Mouse (Mus musculus): ENCODE data around the gene Creb3l2.

Gene Creb3l2

GRCm38 (mm10) chr6:37441251-37442011, 515 bp downstream of the Creb3l2 start:
- no peak for DNase-seq (ENCODE audit: low spot score)

- DNase-seq (ENCODE audit: low spot score), result no peak
These were observed 1.3 kb downstream of the Creb3l2 start for GRCm38 (mm10) chr6:37440491-37441250.

- no peak for DNase-seq (ENCODE audit: low spot score)
These were observed 2.1 kb downstream of the Creb3l2 start for GRCm38 (mm10) chr6:37439676-37440490.

- no peak for DNase-seq (ENCODE audit: low spot score)
These were observed 3.4 kb downstream of the Creb3l2 start for GRCm38 (mm10) chr6:37438510-37438909.

GRCm38 (mm10) chr6:37437086-37437485, 4.9 kb downstream of the Creb3l2 start:
- DNase-seq (ENCODE audit: low spot score), result no peak

- no peak for DNase-seq (ENCODE audit: low spot score)
These were observed 6.6 kb downstream of the Creb3l2 start for GRCm38 (mm10) chr6:37435391-37435790.

GRCm38 (mm10) chr6:37429849-37430470, 12.0 kb downstream of the Creb3l2 start:
- no peak for DNase-seq (ENCODE audit: low spot score)

GRCm38 (mm10) chr6:37428947-37429346, 13.0 kb downstream of the Creb3l2 start:
- no peak for DNase-seq (ENCODE audit: low spot score)

GRCm38 (mm10) chr6:37428044-37428443, 13.9 kb downstream of the Creb3l2 start:
- DNase-seq (ENCODE audit: low spot score), result no peak

- no peak for DNase-seq (ENCODE audit: low spot score)
These were observed 15.3 kb downstream of the Creb3l2 start for GRCm38 (mm10) chr6:37426615-37427014.

GRCm38 (mm10) chr6:37425833-37426232, 16.1 kb downstream of the Creb3l2 start:
- DNase-seq (ENCODE audit: low spot score), result no peak

- DNase-seq (ENCODE audit: low spot score), result no peak
These were observed 16.9 kb downstream of the Creb3l2 start for GRCm38 (mm10) chr6:37425075-37425474.

GRCm38 (mm10) chr6:37424374-37424773, 17.6 kb downstream of the Creb3l2 start:
- DNase-seq (ENCODE audit: low spot score), result no peak

GRCm38 (mm10) chr6:37423386-37423785, 18.6 kb downstream of the Creb3l2 start:
- no peak for DNase-seq (ENCODE audit: low spot score)

- DNase-seq (ENCODE audit: low spot score), result no peak
These were observed 20.8 kb downstream of the Creb3l2 start for GRCm38 (mm10) chr6:37421124-37421523.

- DNase-seq (ENCODE audit: low spot score), result peak; percentile 81
These were observed 22.5 kb downstream of the Creb3l2 start for GRCm38 (mm10) chr6:37419445-37419941.

- no peak for DNase-seq (ENCODE audit: low spot score)
These were observed 23.0 kb downstream of the Creb3l2 start for GRCm38 (mm10) chr6:37418931-37419330.

GRCm38 (mm10) chr6:37416743-37417142, 25.2 kb downstream of the Creb3l2 start:
- DNase-seq (ENCODE audit: low spot score), result no peak

- DNase-seq (ENCODE audit: low spot score), result no peak
These were observed 26.4 kb downstream of the Creb3l2 start for GRCm38 (mm10) chr6:37415505-37415904.

- no peak for DNase-seq (ENCODE audit: low spot score)
These were observed 26.9 kb downstream of the Creb3l2 start for GRCm38 (mm10) chr6:37415034-37415433.

- no peak for DNase-seq (ENCODE audit: low spot score)
These were observed 27.4 kb downstream of the Creb3l2 start for GRCm38 (mm10) chr6:37414576-37414975.

- DNase-seq (ENCODE audit: low spot score), result no peak
These were observed 30.2 kb downstream of the Creb3l2 start for GRCm38 (mm10) chr6:37411696-37412095.

Measured in layer of hippocampus, adult 9-10 months (tissue).